Mouse (Mus musculus): ENCODE results near the gene Ccl9. TPM values are rescaled to one million over a fixed set of nuclear protein-coding genes. Genes with fewer than 3 reads are reported as not detected.

The Ccl9 gene
- total RNA-seq (2021): 1 to 10 TPM; 4.6 to 5.2 TPM

DNA sequence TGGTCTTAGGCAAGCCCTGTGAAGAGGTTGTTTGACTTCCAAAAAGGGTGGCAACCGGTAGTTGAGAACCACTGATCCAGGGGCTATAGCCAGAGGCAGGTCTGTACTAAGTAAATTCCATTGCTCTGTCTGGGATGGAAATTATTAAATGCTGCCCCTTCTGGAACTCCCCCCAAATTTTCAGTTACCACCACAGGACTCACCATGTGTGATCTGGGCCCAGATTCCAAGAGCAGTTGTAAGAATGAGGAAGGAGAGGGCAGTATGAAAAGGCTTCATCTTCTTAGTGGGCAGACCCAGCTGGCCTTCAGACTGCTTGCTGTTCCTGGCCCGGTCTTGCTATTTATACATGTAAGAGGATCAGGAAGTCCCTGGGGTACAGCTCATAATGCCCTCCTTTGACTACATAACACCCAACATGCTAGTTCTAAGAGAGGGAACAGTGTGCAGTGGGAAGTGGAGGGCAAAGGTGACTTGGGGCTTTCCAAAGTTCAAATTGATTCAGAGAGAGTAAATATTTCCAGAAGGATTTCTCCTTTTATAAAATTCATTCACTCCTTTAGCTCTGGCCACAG is at the start of gene Ccl9:
Gene Ccl9 (minus strand): TSS at position 451 of the 575 bp plus-strand sequence.
- no peak for DNase-seq

DNA sequence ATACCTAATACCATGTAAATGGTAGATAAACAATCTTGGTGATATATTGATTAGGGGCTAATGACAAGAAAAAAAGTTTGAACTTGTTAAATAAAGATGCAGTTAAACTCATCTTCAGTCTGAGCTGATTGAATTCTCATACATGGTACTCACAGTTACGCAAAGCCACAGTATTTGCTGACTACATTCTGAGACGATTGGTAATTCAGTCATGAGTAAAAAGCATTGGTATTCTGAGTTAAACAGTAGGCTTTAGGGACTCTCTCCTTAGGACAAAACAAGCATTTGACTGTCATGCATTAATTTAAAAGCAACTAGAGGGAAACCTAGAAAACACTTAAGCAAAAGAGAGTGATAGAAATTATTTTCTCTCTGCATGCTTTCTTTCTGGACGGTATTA is 45.1 kb upstream of the Ccl9 start:
- DNase-seq: no peak

DNA sequence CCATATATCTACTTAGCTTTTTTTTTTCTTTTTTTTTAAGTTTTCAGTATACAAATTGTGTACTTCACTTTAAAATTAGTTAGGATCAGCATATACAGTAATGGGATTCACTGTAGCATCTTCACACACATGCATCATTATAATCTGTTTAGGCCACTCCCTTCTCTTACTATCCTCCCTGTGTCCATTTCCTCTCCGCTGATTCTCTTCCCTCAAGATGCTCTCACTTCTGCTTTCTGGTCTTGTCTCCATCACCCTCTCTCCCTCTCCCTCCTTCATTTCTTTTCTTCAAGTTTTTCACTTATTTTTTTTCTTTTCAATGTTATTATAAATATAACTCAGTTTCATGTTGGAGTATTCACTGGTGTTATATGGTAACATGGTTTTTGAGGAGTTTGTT is 40.6 kb upstream of the Ccl9 start:
- DNase-seq: no peak

DNA sequence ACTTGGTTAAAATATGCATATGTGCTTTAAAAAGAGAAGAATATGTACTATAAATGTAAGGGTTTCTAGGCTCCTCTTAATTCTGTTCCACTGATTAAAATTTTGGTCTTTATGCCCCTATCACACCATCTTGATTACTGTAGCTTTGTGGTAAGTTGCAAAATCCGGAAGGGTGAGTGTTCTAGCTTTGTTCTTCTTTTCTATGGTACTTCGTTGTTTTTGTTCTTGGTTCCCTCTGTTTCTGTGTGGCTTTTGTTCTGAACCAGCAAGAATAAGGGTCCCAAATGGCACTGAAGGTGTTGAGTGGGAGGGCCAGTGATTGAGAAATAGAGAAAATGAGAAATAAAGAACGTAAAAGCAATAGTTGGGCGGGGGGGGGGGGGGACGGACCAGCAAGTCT is 39.8 kb upstream of the Ccl9 start:
- DNase-seq: no peak

DNA sequence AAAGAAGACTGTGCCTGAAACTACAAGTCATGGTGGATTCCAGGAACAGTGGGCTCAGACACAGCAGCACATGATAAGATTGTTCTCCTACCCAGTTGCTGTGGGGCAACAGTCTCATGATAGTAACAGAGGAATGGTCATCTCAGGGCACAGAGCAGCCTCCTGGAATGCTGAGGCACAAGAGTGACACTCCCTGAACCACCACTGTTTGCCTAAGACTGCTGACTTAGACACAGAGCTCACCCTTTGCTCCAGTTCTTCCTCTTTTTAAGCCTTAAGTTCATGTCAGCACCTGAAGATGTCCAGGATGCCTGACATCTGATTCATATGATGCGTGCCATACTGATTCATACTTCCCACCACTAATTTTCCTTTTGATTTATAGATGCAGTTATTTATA is 38.1 kb upstream of the Ccl9 start:
- DNase-seq: no peak

DNA sequence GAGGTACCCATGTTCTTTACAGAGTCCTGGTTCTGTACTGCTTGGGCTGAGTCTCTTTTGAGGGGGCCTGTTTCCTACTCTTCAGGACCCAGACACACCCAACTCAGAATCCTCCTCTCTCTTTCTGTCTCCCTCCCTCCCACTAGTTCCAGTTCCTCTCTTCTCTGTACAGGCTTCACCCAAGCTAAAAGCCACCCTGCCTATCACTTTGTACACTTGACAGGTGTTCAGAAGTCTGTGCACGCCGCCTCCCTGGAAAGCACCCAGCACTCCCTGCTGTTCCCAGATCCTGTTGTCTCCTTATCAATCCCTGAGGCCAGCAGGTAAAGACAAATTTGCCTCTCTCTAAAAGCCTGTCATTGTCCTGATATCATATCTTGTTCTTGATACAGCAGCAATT is 32.5 kb upstream of the Ccl9 start:
- DNase-seq: no peak

DNA sequence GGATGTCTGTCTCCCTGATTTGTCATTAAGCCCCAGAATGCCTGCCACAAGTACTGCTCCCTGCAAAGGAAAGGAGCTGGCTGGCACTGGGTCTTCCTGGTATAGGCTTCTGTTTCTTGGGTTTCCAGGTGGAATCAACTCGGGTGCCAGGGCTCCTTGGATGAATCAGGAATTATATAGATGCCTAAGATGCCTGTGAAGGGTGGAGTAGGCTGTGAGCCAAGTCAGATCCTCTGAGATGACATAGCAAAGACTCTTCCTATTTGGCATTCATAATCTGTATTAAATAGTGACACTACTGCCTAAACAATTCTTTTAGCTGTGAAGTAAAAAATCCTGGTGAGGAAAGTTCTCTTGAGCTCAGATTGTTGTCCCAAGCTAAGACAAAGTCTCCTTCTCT is 28.0 kb upstream of the Ccl9 start:
- no peak for DNase-seq

DNA sequence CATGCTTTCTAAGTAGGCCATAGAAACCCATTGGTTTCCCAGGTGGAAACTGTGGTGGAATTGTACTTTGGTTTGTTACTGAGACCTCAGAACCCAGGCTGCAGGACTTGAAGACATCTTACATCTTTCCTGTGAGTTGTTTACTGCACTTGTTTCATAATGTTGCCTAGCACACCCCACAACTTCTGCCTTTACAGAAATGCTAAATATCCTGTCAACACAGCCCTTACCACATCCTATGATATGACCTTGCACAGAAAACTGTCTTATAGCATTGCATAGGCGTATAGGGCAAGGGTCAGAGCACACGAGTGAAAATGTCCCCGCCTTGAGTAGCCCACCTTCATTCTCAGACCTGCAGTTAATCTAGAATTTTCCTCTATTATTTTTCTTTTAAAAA is 27.1 kb upstream of the Ccl9 start:
- no peak for DNase-seq

DNA sequence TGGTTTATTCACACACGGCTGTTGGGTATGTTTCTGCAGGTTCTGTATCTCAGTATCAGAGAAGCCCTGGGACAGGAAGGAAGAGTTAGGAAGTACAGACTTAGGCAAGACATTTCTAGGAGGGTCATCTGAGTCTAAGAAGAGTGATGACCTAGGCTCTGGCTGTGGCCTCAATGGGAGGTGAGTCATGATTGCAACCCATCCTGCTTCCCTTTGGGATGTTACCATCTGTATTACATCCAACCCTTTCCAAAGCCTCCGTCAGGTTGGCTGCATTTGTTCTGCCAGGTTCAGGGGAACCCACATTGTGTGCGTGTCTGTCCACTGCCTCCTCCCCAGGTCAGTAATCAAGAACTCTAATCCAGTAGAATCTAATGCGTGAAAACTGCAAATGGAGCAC is 26.3 kb upstream of the Ccl9 start:
- no peak for DNase-seq

DNA sequence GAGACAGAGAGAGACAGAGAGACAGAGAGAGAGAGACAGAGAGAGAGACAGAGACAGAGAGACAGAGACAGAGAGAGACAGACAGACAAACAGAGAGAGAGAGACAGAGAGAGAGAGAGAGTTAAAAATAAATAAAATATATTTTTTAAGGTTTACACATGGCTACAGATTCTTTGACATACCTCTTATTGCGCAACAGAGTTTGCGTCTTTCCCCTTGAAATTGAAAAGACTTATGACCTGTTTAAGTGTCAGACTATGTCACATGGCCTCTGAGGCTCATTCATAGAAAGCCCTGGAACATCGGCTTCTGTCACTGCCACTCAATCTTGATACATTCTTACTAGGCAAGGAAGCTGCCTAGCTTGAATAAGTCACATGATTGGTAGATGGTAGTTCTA is 25.0 kb upstream of the Ccl9 start:
- DNase-seq: no peak

DNA sequence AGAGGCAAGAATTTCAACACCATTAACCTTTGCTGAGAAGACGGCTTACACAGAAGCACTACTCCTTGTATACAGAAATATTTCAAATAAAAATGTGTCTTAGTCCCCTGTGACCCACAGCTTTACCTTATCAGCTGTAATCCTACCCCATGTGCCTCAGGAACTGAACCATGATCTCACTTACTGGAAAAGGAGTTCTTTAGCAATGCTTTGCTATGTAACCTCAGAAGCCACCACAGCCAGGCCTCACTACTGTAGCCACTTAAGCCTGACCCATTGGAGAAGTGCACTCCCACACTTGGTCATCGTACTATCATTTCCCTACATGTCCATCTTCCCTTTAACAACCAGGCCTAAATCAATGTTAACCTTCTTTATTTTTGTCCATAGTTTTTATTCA is 22.1 kb upstream of the Ccl9 start:
- DNase-seq: no peak

DNA sequence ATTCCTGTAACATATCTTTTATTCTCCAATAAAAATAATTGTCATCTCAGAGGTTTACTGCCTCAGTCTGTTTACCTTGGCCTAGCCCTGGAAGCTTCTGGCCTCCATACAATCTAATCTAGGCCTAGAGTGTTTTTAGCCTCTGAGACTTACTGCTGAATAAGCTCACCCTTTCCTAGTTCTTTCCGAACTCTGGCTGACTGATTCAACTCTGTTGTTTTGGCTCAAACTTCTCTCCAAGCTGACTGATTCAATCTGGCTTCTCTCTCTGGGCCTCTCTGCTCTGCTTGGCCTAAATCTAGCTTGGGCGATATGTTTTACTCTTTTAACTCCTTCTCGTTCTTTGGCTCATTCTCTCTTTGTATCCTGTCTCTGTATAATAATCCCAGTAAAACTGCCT is 20.6 kb upstream of the Ccl9 start:
- no peak for DNase-seq

DNA sequence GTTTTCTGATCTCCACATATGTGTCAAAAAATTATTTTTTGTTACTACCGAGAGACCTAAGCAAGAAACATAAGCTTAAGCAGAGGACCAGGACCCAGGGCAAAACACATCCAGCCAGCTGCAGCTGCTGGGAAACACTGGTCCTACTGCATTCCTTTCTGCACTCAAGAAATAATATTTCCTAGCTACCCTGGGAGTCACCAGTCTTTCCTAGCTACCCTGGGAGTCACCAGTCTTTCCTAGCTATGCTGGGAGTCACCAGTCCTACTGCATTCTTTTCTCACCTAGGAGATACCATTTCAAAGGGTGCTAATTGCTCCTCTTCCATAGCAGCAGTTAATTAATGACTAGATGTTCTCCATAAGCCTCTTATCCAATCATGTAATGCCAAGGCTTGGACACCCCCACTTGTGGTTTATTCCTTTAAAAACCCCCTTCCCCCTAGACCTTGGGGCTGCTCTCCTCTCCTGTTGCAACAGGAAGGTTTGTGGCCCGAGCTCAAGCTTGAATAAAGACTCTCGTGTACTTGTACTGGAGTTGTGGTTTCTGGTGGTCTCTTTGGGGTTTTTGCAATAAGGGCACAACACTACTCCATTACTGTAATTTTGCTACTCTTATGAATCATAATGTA is 19.9 kb upstream of the Ccl9 start:
- DNase-seq: no peak

DNA sequence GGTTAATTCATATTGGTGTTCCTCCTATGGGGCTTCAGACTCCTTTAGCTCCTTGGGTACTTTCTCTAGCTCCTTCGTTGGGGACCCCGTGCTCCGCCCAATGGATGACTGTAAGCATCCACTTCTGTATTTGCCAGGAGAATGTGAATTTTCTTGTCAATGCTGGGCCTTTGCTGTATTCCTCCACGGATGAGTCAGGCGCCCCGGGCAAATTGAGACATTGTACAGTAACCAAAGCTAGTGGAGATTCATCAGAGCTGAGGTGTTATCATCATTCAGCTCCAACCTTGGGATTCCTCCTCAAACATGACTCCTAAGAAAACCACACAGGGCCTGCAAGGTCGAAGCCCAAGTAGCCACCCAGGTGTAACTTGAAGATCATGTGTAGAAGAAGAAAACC is 19.4 kb upstream of the Ccl9 start:
- no peak for DNase-seq

DNA sequence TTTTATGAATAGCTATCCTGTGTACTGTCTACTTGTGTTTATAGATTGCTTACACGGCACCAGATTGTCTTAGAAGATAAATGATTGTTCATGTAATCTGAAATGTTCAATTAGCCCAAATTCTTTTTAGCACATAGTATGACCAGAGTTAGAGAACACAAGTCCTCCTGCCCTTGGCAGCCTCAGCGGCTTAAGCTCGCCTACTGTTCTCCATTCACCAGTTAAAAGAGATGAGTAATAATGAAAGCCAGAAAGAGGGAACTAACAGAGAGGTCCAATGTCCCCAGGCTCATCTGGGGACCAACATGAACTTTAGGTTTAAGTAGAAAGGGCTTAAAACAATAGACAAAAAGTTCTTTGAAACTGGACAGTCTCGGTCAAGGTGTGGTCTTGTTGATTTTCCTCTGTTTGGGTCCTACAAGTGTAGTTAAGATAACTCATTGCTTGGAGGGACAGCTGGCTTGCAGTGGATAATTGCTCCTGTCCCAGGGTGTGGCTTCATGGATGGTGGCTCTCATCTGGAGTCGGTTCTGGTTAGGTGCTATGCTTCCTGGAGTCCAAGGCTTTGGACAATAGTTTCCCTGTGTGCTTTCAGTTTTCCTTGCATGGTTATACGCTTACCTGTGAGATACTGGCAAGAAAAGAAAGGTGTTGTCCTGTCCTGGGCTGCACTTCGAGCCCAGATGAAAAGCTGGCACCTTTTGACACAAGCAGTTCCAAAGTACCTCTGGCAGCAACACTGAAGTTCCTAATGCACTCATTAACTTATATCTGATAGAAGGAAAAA is 17.4 kb upstream of the Ccl9 start:
- no peak for DNase-seq

DNA sequence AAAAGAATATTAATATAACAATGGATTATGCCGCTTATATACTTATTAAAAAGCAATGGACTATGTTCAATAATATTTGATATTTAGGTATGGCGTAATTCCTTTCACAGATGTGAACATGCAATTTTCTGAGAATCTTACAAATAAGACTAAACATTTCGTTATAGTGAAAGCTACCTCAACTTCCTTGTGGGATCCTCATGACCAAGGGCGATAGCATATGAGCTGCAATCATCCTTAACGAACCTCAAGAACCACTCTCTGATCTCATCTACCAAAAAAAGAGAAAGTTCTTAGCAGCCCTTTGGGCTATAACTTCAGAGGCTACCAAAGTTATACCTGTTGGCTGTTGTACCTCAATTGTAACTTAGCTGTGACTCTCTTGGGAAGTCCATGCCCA is 15.0 kb upstream of the Ccl9 start:
- DNase-seq: no peak

DNA sequence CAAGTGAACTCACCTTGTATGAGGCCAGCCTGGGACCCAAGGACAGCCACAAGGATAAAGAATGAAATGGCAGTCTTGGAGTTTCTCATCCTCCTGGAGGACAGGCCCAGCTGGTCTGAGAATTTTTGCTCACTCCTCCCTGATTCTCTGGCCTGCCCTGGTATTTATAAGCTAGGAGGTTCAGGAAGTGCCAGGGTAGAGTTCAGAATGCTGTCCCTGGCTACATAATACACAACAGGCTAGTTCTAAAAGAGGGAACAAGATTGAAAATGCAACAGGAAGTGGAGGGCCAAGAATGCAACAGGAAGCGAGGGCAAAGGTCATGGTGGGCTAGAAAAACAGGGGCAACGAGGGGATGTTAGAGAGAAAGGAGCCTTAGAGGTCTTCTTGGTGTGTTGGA is 14.4 kb upstream of the Ccl9 start, which contains the start of gene Ccl6:
Gene Ccl6 (minus strand): TSS at position 235 of the 400 bp plus-strand sequence.
- no peak for DNase-seq

DNA sequence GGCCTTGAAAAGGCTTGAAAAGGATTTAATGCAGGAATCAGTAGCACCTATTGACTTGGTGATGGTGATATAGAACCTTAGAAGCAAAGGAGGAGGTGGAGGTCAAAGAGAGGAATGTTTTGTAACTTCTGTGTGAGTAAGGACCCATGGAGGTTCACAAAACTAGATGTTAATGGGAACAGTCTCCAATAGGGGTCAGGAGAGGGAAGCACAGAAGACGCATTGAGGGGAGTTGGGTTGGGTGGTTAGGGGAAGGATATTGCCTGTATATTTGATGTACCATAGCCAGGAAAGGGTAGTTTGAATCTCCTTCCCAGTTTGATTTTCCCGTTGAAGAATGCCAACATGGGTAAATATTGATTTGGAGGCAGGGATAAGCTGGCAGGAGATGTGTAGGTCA is 5.8 kb upstream of the Ccl9 start:
- DNase-seq: no peak

DNA sequence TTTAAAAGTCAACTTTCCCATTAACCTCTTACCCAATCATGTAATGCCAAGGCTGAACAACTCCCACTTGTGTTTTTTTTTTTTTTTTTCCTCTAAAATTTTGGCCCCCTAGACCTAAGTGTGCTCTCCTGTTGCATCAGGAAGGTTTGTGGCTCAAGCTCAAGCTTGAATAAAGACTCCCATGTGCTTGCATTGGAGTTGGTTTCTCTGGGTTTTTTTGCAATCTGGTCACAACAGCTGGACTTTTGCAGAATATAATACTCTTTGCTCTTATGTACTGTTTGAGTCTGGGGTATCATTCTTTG is 5.0 kb upstream of the Ccl9 start:
- no peak for DNase-seq

DNA sequence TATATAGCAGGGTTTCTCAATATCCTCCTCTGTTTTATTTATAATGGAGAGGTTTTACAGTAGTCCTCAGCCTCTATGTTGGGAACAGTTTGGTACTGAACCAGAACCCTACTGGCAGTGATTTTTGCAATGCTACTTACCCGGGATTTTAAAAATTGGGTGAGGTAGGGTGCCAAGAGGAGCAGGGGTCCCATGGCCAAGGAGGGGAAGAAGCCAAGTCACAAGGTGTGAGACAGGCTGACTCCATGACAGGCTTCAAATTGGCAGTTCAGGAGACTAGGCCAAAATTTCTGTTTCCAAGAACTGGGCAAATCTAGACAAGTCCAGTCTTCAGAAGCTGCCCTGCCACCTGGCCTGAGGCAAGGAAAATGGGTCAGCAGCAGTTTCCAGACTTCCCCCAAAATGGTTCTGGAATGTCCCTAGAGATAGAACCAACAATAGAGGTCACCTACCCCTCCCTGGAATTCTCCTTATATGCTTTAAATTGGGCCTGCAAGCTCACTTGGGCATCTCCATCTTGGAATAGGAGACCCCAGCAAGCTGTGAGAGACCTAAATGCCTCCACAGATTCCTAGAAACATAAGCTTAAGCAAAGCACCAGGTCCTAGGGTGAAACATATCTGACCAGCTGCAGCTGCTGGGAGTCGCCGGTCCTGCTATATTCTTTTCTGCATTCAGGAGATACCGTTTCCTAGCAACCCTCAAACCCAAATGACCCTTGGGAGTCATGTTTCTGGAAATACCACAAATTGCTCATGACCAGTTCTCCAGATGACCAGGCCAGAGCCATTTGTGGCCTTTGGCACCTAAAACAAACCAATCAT is 4.4 kb upstream of the Ccl9 start:
- DNase-seq: no peak

DNA sequence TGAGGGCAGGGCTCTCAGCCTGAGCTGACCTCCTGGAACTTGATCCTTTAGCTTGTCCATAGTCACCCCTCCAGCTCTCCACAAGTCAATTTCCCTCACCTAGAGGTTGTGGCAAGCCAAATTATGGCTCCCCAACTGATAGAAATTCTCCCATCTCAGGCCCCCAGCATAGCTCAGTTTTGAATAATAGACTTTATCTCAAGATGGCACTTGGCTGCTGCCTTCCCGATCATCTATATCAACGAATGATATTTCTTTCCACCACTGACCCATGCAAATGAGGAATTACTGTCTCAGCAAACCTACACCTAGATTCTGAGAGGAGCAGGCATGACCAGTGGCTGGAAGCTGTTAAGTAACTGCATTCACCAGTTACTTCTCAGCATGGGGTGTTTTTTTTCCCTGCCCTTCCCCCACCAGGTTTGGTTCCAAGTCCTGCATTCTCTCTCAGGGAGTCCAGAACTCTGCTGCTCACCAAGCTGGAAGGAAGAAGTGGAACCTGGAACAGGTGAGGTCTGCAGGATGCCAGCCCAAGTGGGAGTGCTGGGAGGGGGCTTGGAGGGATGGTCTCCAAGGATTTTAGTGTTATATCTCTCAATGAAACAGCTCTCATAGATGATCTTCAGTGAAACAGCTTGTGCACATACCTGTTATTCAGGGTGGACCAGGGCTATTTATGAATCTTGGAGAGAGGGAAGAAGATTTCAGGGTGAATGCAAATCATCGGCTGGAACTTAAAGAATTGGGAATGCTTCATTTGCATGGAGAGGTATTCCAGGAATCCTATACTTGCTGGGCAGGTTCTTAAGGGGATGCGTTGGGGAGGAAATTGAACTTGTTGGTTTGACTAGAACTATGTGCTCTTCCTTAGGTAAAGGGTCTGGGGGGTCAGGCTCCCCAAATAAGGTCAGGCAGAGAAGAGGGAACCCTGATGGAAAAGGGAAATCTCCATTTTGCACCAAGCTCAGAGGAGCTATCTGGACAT is 3.5 kb upstream of the Ccl9 start:
- DNase-seq: no peak

DNA sequence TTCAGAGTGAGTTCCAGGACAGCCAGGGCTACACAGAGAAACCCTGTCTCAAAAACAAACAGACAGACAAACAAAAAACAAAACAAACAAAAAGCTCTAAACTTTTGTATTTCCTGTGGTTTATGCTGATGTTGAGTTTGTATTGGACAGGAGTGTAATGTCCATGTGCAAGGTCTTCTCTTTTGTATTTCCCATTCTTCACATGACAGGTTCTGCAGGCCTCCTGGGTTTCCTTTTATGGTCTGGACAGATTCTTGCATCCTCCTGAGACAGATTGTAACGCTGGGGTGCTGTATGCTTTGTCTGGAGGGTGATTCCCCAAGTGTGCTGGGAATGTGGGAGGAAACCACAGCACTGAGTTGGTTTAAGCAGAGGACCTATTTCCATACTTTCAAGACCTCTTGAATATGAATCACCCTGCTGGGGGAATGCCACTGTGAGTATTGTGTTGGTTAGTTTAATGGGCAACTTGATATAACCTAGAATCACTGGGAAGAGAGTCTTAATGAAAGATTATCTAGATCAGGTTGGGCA is 2.3 kb upstream of the Ccl9 start:
- no peak for DNase-seq

Data from layer of hippocampus, postnatal 36 days (tissue).